Mouse (Mus musculus): ENCODE data around the gene Bcl2l13.
"Not testable (repeated sequence)": the region's sequence is repeated elsewhere in the genome, so short reads cannot be mapped to it uniquely, and the experiment has no call there.

Bcl2l13 gene

DNA sequence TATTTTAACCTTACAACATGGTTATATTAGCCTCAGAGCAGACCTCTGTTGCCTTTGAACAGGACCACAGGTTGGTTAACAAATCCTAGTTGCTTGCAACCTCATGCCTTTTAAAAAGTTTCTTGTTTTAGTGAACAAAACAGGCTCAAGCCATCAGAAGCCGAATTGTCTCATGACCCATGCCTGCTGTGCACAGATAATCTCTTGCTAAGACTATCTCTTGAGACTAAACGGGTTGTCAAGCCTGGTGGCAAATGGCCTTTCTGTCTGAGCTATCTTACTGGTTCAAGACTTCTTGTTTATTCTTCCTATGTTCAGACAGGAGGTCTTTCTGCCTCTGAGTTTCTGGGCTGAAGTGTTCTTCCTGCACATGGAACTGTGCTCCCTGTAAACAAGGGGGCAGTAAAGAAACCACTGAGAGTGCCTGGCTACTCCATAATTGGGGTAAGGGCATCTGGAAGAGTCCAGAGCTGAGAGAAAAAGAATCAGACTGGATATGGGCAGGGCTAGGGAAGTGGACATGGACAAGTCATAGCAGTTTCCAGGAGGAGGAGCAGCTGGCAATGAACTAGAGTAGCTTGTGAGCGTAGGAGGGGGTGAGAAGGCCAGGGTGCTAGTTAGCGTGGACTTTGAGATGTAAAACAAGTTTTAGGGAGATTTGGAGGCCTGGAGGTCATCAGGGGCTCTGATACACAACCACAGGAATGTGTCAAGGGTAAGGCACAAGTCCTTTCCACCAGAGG, 5.0 kb upstream of the Bcl2l13 start:
- DNase-seq (ENCODE audit: low spot score in 2 of 2), result no peak

DNA sequence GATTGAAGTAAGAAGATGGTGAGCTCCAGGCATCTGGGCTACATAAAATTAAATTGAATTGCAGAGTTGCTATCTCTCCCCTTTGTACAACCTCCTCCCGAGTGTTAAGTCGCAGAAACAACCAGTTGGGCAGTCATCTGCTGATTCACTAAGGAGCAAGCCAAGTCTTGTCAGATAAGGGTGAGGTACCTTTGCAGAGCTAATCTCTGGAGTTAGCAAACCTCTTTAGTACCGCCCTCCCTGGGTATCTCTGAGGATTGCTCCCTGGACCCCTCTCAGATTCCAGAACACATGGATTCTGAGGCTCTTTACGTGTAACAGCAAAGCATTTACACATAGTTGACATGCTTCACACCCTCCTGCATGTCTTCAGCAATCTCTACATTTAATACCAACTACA, 3.9 kb upstream of the Bcl2l13 start:
- DNase-seq (ENCODE audit: low spot score in 2 of 2), result no peak

DNA sequence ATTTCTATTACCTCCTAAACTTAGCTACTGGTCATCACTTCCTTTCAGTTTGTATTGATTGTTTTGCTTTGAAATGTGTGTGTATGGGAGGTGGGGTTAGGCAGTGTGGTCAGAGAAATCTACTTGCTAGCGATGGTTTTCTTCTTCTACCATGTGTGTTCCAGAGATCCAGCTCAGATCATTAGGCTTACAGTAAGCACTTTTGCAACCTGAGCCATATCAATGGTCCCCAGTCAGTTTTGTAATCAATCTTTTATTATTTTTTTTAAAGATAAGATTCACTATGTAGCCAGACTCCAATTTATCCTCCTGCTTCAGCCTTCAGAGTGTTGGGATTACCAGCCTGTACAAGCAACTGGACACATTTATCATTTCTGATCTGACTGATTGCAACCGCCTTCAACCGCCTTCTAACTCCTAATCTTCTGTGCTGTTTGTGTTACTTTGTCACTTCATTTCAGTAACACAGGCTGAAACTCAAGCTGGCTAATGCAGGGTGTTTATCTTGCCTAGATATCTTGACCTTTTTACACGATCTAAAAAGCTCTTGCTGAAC, 1.2 kb upstream of the Bcl2l13 start:
- DNase-seq (ENCODE audit: low spot score in 2 of 2), result no peak

DNA sequence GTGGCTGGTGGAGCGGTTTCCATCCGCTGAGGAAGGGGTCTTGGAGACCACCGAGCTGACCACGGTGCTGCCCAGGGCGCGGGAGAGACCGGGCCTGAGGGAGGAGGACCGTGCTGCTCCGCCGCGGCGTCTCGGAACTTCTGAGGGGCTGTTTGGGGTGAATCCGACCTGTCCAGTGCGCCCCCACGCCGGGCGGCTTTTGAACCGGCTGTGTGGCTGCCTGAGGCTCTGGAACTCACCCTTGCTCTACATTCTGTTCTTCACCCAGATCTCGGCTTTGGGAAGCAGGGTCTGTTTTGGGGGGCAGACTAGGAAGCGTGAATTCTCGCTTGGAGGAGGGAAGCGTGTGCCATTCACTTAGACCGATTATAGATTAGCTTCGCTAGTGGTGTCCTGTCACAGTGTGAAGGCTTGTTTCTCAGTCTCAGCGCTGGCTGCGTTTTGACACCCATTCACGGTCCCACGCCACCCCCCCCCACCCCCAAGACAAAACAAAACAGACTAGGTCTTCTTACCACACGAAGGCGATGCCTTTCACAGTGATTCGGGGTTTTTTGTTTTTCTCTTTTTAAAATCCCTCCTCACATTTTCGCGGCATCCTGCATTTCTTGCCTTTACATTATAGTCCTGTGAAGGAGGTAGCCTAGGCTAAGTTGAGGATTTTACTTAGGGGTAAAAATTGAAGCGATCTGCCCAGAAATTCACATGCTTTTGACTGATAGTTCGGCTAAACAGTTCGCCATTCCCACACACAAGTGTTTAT, 558 bp downstream of the Bcl2l13 start:
- DNase-seq (ENCODE audit: low spot score in 2 of 2), result peak in 1 of 2 experiments; percentile 14

DNA sequence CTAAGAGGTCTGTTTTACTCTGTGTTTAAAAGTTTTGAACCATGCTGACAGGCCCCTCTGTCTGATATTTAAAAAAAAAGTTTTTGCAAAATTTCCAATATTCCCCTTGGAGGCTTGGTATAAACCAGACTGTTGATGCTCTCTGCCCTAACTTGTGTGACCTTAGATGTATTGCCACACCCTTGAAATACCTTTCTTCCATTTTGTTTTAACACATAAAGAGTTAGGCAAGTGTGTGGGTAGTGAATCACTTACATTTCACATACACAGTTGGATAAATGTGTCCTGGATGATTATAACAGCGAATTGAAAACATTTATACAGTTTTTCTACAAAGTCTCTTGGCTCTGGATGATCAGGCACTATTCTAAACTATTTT, 1.1 kb downstream of the Bcl2l13 start:
- DNase-seq (ENCODE audit: low spot score in 2 of 2), result no peak

DNA sequence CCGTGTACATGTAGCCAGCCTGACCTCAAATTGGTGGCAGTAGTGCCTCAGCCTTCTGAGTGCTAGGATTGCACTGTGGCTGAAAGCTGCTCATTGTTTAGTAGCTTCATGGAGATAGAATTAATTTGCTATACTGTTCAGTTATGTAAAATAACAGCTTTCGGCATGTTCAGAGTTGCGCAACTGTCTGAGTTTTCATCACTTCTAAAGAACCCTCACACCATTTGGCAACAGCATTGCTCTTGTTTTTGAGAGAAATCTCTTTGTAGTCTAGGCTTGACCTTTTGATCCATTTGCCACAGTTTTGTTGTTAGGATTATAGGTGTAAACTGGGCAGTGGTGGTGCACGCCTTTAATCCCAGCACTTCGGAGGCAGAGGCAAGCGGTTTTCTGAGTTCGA, 4.2 kb downstream of the Bcl2l13 start:
- DNase-seq (ENCODE audit: low spot score in 2 of 2), result no peak

DNA sequence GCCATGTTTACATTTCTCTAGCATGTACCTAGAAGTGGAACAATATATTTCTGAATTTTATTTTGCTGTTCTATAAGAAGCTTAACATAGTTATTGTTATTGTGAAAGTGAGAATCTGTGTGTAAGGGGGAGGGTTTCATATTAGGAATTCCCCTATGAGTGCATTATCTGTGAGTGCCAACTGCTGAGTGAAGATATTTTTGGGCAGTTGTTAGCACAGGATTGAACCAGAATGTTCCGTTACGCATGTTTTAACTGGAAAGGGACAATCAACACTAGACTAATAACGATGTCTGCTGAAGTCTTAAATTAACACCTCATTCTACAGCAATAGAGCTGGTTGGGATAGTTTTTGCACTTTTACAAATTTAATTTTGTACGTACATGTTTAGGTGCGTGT, 5.7 kb downstream of the Bcl2l13 start:
- DNase-seq (ENCODE audit: low spot score in 2 of 2), result no peak

DNA sequence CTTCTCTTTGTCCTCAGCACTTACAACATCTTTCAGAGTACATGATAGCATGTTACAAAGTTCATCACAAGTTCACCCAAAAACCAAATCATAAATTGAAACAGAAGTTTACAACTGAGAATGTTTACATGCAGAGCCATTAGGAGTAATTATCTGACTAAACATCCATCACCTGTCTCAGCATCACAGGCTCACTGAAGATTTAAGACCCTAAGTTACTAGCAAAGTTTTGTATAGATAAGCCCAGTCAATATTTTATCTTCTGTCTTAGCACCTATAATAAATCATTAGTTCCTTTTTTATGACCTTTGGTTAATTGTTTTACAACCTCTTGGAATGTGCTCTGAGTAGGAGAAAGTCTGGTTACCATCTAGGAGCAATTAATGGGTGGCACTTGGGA, 14.7 kb downstream of the Bcl2l13 start:
- DNase-seq (ENCODE audit: low spot score in 2 of 2), result not testable (repeated sequence)

DNA sequence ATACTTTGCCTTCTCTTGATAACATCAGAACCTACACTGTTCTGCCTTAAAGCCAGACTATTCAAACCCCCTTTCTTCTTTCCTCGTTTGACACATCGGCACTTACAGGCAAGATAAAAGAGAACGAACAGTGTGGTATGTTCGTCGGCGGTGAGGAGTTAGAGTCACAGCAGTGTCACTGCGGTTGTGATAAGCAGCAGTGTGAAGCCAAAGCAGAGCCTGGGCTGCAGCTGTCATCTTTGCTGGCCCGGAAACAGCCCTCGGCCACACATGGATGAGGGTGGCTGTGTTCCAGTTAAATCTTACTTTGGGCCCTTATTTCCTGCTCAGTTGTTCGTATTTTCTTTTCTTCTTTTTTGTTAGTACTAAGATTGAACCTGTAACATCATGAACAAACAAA, 18.4 kb downstream of the Bcl2l13 start:
- DNase-seq (ENCODE audit: low spot score in 2 of 2), result no peak

DNA sequence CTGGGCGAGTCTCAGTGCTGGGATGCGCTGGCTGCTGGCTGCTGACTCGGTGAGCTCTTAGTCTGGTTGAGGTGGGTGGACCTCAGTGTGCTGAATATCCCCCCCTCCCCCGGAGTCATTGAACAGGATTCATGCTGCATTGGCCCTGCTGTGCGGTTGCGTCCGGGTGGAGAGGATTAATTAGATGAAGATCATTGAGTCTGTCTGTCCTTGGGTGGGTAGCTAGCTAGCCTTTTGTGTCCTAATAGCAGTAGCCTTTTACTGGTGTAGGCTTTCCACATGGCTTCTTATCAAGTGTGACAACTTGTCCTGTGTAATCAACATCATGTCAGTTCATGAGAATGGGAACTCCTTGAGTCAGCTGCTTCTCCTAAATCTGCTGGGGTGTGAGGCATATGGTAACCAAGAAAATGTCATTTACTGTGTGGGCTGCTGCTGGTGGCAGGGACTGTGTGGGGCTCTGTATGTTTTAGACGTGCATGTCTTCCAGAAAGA, 22.3 kb downstream of the Bcl2l13 start:
- peak; percentile 52 to 62 for DNase-seq (ENCODE audit: low spot score in 2 of 2)

DNA sequence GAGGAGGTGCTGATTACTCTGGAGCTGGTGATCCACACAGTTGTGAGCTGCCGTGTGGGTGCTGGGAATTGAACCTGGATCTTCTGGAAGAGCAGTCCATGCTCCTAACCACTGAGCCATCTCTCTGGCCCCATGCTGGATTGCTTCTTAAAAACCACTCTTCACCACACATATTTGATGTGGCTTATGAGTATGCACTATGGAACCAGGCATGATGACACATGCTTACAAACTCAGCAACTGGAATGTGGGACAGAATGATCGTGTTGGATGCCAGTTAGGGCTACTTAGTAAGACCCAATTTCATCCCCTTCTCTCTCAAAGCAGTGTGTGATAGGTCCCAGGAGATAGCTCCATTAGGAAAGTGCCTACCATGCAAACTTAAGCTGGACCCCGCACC, 24.1 kb downstream of the Bcl2l13 start:
- DNase-seq (ENCODE audit: low spot score in 2 of 2), result no peak

DNA sequence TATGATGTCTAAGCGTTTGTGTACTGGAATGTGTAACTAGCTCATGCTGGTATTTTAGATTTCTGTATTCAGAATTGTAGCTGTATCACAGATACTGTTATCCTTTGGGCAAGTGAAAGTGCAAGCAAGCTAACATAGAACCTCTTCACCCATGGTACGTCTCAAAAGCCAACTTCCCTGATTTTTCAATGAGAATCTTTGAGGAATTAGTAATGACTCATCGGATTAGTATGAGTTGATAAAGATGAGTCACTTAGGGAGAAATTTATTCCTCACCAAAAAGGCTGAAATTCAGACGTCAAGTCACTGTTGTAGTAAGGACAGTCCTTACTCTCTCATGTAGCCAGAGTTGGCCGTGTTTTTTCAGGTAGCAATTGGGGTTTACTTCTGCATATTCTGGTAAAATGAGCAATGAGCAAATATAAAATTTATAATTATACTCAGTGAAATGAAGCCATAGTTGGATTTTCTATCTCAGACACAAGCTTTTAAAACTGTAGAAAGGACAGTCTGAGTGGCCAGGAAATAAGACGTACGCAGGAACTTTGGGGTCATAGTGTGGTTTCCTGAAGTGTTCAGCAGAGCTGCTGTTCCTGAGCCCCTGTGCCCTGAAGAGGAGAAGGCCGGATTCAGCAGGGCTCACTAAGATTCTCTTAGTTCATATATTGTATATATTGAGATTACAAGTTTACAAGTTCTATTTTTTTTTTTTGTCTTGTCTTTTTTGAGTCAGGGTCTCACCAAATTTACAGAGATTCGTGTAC, 30.2 kb downstream of the Bcl2l13 start:
- no peak for DNase-seq (ENCODE audit: low spot score in 2 of 2)

DNA sequence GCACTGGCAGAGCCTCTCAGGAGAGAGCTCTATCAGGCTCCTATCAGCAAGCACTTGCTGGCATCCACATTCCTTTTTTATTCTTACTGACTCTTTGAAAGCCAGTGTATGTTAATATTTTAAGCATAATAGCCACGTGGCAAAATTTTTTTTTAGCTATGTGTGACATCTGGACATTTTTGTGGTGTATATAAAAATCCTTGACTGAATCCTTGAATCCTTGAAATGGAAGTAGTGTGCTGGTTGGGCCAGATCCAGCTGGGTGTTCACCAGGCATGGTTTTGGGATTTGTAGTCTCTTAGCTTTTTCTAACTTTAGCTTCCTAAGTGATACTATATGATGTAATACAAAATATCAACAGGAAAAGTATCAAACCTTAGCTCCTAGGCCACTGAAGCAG, 32.8 kb downstream of the Bcl2l13 start:
- peak; percentile 15 to 30 for DNase-seq (ENCODE audit: low spot score in 2 of 2)

DNA sequence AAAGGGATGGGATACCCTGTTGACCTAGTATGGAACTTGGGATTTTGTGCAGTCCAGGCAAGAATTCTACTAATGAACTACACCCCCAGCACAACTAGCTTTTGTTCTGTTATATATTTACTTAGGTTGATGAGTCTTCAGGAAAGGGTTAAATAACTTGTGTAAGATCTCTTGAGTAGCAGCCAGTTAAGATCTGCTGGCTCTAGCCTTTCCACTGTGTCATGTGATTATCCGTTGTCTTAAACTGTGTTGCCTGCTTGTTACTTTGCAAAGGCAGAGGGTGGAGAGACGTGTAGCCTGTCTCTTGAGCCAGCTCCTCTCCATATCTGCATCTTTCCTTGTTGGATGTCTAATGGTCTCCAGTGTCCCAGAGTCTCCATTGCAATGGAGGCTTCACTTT, 35.3 kb downstream of the Bcl2l13 start:
- no peak for DNase-seq (ENCODE audit: low spot score in 2 of 2)

DNA sequence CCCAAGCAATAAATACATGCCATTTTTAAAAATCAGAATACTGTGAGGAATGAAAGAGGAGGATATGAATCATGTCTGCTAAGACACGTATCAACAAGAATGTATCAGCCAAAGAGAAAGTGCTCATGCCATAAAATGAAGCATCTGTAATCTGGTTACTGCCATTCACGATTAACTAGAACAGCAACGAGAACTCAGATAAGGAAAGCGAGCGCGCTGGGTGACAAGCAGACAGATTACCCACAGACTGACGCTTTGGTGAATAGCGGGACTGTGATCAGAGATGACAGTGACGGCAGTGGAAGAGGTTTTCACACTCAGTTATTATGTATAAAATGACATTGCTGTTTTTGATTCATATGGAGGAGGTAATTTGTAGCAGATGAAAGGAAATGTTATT, 37.9 kb downstream of the Bcl2l13 start:
- no peak for DNase-seq (ENCODE audit: low spot score in 2 of 2)

DNA sequence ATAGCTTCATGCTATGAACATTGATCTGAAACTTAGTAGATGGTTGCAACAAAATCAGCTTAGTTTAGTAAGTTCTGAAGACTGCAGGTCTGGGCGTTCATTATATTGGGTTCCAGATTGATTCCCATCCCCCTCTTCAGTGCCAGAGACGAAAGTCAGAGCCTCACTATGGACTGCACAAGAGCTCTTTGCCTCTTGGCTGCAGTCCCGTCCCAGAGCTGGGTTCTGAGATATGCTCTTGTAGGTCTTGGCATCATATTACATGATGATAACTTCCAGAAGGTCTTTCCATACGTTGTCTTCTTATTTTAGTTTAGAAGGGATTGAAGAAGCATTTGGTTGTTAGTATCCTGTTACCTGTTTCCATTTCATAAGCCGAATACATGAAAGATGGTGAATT, 43.0 kb downstream of the Bcl2l13 start:
- DNase-seq (ENCODE audit: low spot score in 2 of 2), result no peak

DNA sequence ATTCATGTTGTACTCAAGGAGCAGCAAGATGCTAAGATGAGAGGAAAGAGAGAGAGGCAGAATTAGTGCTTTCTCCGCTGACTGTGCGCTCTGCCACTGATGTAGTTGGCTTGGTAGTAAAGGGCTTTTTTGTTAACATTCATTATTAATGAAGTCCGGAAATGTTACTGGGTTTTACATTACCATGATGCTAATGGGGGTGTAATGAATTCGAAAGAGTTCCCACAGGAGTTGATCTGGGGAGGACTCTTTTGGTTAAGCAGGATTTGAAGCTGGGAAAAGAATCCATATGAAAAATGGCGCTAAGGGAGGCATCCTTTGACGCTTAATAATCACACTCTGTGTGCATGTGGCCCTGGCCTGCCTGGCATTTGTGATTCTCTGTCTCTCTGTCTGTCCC, 48.4 kb downstream of the Bcl2l13 start:
- no peak for DNase-seq (ENCODE audit: low spot score in 2 of 2)

DNA sequence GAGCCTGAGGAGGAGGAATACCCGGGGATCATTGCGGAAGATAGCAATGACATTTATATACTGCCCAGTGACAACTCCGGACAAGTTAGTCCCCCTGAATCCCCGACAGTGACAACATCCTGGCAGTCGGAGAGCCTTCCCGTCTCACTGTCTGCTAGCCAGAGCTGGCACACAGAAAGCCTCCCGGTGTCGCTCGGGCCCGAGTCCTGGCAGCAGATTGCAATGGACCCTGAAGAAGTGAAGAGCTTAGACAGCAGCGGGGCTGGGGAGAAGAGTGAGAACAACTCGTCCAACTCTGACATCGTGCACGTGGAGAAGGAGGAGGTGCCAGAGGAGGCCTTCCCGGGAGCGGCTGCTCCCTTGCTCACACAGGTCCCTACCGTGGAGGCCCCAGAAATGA, 50.7 kb downstream of the Bcl2l13 start:
- DNase-seq (ENCODE audit: low spot score in 2 of 2), result no peak

DNA sequence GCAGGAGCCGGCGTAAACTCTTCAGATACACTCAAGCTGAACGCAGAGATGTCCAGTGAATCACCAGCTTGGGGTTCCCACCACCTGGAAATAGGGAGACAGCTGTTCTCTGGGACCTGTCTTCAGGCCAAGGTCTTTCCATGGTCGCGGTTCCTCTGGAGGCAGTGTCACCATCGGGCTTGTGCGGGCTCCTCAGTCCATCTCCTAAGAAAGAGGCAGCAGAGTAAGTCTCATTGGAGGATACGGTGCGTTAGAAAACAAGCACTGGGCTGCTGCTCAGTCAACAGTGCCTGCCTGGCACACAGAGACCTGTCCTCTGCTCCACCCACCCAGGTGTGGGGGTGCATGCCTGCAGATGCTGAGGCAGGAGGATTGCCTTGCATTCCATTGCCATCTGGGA, 58.1 kb downstream of the Bcl2l13 start:
- no peak for DNase-seq (ENCODE audit: low spot score in 2 of 2)

DNA sequence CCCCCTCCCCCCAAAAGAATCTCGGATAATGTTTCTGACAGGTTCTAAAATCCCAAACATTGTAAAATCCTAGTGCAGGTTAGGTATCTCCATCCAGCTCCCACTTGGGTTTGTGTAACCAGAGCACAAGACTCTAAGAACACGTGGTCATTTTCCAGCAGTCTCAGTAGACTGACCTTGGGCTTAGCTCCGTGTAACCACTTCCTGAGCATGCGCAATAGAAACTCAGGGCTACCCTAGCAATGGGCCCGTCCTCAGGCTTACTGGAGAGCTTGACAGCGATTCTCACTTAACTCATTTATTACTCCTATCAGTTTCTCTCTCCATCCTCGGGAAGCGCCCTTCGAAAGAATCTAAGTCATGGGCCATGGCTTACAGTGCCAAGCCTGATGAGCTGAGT, 58.5 kb downstream of the Bcl2l13 start:
- no peak for DNase-seq (ENCODE audit: low spot score in 2 of 2)

DNA sequence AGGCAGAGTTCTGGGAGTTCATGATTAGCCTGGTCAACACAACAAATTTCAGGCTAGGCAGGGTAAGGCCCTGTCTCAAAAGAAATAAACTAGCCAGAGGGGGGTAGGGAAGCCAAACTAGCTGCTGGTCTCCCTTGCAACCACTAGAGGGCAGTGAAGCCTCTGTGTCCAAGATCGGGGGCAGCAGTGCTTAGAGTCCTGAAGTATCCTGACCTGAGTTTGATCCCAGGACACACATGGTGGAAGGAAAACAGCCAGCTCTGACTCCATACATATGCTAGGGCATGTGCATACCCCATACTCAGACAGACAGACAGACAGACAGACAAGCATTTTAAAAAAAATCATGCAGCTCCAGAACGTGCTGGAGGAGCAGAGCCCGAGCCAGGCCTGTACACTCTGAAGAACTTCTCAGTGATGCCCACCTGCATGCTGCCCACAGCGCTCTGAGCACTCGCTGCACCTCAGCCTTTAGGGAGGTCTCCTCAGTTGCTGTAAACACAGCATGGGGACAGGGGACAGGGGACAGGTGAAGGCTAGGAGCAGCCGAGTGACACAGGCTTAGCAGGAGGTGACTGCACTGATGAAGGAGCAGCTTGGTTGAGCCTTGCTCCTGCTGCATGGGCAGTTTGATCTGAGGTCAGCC, 62.3 kb downstream of the Bcl2l13 start:
- DNase-seq (ENCODE audit: low spot score in 2 of 2), result peak in 1 of 2 experiments; percentile 32
